Mouse (Mus musculus): Measurements from ENCODE around the gene March6. TPM values are rescaled to one million over a fixed set of nuclear protein-coding genes. Genes with fewer than 3 reads are reported as not detected.

Gene March6
- polyA plus RNA-seq, 1 experiment: 2.7 TPM

DNA sequence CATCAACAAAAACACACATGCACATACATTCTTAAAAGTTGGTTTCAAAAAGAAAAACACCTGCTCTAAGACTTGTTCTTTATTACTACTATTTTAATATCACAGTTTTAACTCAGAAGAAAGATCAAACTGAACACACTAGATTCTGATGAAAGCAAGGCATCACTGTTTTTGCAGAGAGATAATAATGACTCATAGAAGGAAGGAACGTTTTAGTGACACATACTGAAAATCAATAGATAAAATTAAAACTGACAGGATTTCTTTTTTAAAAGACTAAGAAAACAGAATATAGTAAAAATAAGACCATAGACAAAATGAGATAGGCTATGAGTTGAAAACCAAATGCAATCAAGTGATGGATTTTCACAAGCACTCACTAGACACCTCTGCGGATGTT lies 25.8 kb downstream of the March6 start:
- Histone ChIP-seq H3K4me3 (replicated peaks) (no peak overlapping the region), H3K27me3 (ENCODE audit: control insufficient read depth) (no peaks in the 10 kb centered on the region), H3K9me3 (ENCODE audit: control insufficient read depth, low read length) (no peaks in the 10 kb centered on the region), H3K4me1 (ENCODE audit: control insufficient read depth) (peaks cover 27% of the 10 kb centered on the region), H3K36me3 (ENCODE audit: control insufficient read depth) (peaks cover 40% of the 10 kb centered on the region)
- no peak for TF ChIP-seq GATA1 (IDR thresholded peaks at IDR 0.05; ENCODE audit: low read length)
- TF ChIP-seq TAL1 (IDR thresholded peaks at IDR 0.05; ENCODE audit: low read length): no peak

DNA sequence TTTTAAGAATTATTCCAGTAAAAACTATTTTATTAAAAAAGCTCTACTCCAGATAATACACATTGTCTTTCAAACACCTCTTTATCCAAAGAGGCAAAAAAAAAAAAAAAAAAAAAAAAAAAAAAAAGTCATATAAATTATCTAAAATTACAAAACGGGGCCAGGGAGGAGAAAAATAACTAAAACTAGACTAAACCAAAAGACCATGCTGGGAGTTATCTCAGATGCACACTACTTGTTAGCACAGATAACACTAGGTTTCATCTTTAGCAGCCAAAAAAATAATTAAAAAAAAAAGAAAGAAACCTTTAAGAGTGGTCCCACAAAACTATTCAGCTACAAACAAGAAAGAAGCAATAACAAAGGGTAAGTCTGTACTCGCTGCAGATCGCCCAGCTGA lies 27.4 kb downstream of the March6 start:
- Histone ChIP-seq H3K36me3 (ENCODE audit: control insufficient read depth) (peaks cover 53% of the 10 kb centered on the region), H3K27me3 (ENCODE audit: control insufficient read depth) (no peaks in the 10 kb centered on the region)
- TF ChIP-seq TAL1 (IDR thresholded peaks at IDR 0.05; ENCODE audit: low read length) (no peak), GATA1 (IDR thresholded peaks at IDR 0.05; ENCODE audit: low read length) (no peak)

GRCm38 (mm10) chr15:31502996-31503395 lies 27.9 kb downstream of the March6 start:
- Histone ChIP-seq H3K4me3 (replicated peaks) (no peak overlapping the region), H3K9me3 (ENCODE audit: control insufficient read depth, low read length) (no peaks in the 10 kb centered on the region), H3K36me3 (ENCODE audit: control insufficient read depth) (peaks cover 57% of the 10 kb centered on the region), H3K27me3 (ENCODE audit: control insufficient read depth) (no peaks in the 10 kb centered on the region), H3K4me1 (ENCODE audit: control insufficient read depth) (peaks cover 27% of the 10 kb centered on the region)
- TF ChIP-seq GATA1 (IDR thresholded peaks at IDR 0.05; ENCODE audit: low read length): no peak
- TF ChIP-seq TAL1 (IDR thresholded peaks at IDR 0.05; ENCODE audit: low read length): no peak

More for the DNA sequence above, 27.4 kb downstream of the March6 start:
- H3K4me1 ChIP-seq (ENCODE audit: control insufficient read depth): peaks cover 27% of the 10 kb centered on the region
- no peaks in the 10 kb centered on the region for H3K9me3 ChIP-seq (ENCODE audit: control insufficient read depth, low read length)
- H3K4me3 ChIP-seq (replicated peaks): no peak overlapping the region

GRCm38 (mm10) chr15:31502313-31502712 lies 28.5 kb downstream of the March6 start:
- Histone ChIP-seq H3K9me3 (ENCODE audit: control insufficient read depth, low read length) (no peaks in the 10 kb centered on the region), H3K4me1 (ENCODE audit: control insufficient read depth) (peaks cover 27% of the 10 kb centered on the region), H3K27me3 (ENCODE audit: control insufficient read depth) (no peaks in the 10 kb centered on the region), H3K4me3 (replicated peaks) (no peak overlapping the region), H3K36me3 (ENCODE audit: control insufficient read depth) (peaks cover 64% of the 10 kb centered on the region)
- no peak for TF ChIP-seq TAL1 (IDR thresholded peaks at IDR 0.05; ENCODE audit: low read length)
- TF ChIP-seq GATA1 (IDR thresholded peaks at IDR 0.05; ENCODE audit: low read length): no peak

GRCm38 (mm10) chr15:31494803-31495202 lies 36.0 kb downstream of the March6 start:
- Histone ChIP-seq H3K4me3 (replicated peaks) (no peak overlapping the region), H3K4me1 (ENCODE audit: control insufficient read depth) (no peaks in the 10 kb centered on the region), H3K36me3 (ENCODE audit: control insufficient read depth) (peaks cover 80% of the 10 kb centered on the region), H3K27me3 (ENCODE audit: control insufficient read depth) (no peaks in the 10 kb centered on the region), H3K9me3 (ENCODE audit: control insufficient read depth, low read length) (no peaks in the 10 kb centered on the region)
- TF ChIP-seq GATA1 (IDR thresholded peaks at IDR 0.05; ENCODE audit: low read length): no peak

DNA sequence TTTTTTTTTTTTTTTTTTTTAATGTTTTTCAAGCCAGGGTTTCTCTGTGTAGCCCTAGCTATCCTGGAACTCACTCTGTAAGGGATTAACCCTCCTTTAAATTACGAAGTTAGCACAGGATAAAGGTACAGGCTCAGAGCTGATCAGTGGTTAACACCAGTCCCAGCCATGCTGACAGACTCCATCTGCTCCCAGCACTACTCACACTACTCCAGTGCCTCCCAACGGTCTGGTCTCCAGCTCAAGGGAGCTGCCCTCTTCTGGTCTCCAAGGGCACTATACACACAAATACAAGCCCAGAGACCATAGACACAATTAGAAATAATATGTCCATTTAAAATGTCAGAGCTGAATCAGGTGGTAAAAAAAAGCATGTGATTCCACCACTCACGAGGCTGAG lies 36.5 kb downstream of the March6 start:
- H3K36me3 ChIP-seq (ENCODE audit: control insufficient read depth): peaks cover 80% of the 10 kb centered on the region
- no peaks in the 10 kb centered on the region for H3K9me3 ChIP-seq (ENCODE audit: control insufficient read depth, low read length)
- TF ChIP-seq GATA1 (IDR thresholded peaks at IDR 0.05; ENCODE audit: low read length): no peak
- no peak for TF ChIP-seq TAL1 (IDR thresholded peaks at IDR 0.05; ENCODE audit: low read length)
- H3K27me3 ChIP-seq (ENCODE audit: control insufficient read depth): no peaks in the 10 kb centered on the region
- H3K4me3 ChIP-seq (replicated peaks): no peak overlapping the region
- no peaks in the 10 kb centered on the region for H3K4me1 ChIP-seq (ENCODE audit: control insufficient read depth)

- Histone ChIP-seq H3K27me3 (ENCODE audit: control insufficient read depth) (no peaks in the 10 kb centered on the region), H3K4me3 (replicated peaks) (no peak overlapping the region), H3K9me3 (ENCODE audit: control insufficient read depth, low read length) (no peaks in the 10 kb centered on the region), H3K36me3 (ENCODE audit: control insufficient read depth) (peaks cover 70% of the 10 kb centered on the region), H3K4me1 (ENCODE audit: control insufficient read depth) (no peaks in the 10 kb centered on the region)
- no peak for TF ChIP-seq GATA1 (IDR thresholded peaks at IDR 0.05; ENCODE audit: low read length)
- TF ChIP-seq TAL1 (IDR thresholded peaks at IDR 0.05; ENCODE audit: low read length): no peak
Measured at GRCm38 (mm10) chr15:31487407-31487806, 43.4 kb downstream of the March6 start.

DNA sequence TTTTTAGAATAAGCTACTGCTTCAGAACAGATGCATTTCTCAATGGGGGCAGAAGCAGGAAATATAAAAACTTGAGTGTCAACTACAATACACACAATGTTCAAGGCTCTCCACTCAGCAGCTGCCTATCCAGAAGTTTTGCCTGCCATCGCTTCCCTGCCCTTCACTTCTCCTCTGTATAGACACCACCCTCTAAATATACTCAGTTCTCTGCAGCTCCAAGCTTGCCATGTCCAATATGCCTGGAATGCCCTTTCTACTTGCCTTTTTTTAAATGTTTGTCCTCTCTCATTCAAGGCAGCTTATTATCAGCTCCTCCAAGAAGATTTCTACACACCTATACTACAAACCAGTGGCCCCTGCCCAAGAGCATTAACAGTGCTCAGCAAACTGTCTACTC lies 54.2 kb downstream of the March6 start:
- Histone ChIP-seq H3K36me3 (ENCODE audit: control insufficient read depth) (peaks cover 82% of the 10 kb centered on the region), H3K27me3 (ENCODE audit: control insufficient read depth) (no peaks in the 10 kb centered on the region), H3K4me1 (ENCODE audit: control insufficient read depth) (no peaks in the 10 kb centered on the region), H3K4me3 (replicated peaks) (no peak overlapping the region), H3K9me3 (ENCODE audit: control insufficient read depth, low read length) (no peaks in the 10 kb centered on the region)
- TF ChIP-seq GATA1 (IDR thresholded peaks at IDR 0.05; ENCODE audit: low read length): no peak
- no peak for TF ChIP-seq TAL1 (IDR thresholded peaks at IDR 0.05; ENCODE audit: low read length)

DNA sequence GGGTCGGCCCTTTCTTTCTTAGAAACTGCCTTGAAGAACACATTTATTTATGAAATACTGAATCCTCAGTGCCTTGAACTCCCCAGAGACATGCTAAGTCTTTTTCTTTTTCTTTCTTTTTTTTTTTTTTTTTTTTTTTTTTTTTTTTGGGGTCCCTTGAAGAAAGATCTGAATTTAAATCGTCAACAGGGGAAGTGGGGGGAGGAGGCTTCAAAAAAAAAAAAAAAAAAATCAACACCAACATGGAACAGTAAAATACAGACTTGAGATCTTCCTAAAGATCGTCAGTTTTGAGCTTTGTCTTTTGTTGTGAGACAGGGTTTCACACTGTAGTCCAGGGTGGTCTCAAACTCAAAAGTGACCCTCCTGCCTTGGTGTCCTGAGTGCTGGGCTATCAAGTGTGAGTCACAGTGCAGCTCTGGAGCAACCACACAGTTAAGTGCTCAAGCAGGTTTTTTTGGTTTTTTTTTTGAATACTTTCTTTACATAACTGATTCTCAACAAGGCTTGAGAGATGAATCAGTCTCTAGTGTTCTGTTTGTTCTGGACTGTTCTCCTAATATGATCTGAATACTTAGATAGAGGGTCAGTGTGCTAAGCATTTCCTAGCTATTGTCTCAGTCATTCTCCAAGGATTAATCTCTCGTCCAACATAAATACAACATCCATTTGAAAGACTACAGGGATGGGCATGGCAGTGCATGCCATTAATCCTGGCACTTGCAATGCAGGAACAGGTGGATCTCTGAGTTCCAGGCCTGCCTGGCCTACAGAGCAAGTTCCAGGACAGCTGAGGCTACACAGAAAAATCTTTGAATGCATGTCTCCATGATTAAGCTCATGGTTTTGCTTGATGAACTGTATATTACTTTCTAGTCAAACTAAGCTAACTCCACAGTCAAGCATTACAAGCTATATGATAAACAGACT lies 57.9 kb downstream of the March6 start:
- peaks cover 79% of the 10 kb centered on the region for H3K36me3 ChIP-seq (ENCODE audit: control insufficient read depth)
- no peak overlapping the region for H3K4me3 ChIP-seq (replicated peaks)
- TF ChIP-seq GATA1 (IDR thresholded peaks at IDR 0.05; ENCODE audit: low read length) (no peak), TAL1 (IDR thresholded peaks at IDR 0.05; ENCODE audit: low read length) (no peak)
- H3K27me3 ChIP-seq (ENCODE audit: control insufficient read depth): no peaks in the 10 kb centered on the region
- H3K9me3 ChIP-seq (ENCODE audit: control insufficient read depth, low read length): no peaks in the 10 kb centered on the region
- no peaks in the 10 kb centered on the region for H3K4me1 ChIP-seq (ENCODE audit: control insufficient read depth)
